Mouse (Mus musculus) spleen, postnatal 36 days (tissue): ENCODE results near the gene Pkn3.

Source experiments
- DNase-seq, 2 experiments: peaks; one replicate each; pipeline ENCODE4 v3.0.0; 2022; ENCODE audit warnings: low spot score in 2 of 2, mixed read lengths in 1 of 2

The Pkn3 gene

GRCm38 (mm10) chr2:30063235-30063634 is 14.2 kb upstream of the Pkn3 start:
- no peak for DNase-seq

GRCm38 (mm10) chr2:30063791-30064190 is 13.7 kb upstream of the Pkn3 start:
- DNase-seq = no peak

GRCm38 (mm10) chr2:30064298-30064697 is 13.2 kb upstream of the Pkn3 start:
- DNase-seq = no peak

- peak; percentile 96 to 98 for DNase-seq
These were observed 11.2 kb upstream of the Pkn3 start for GRCm38 (mm10) chr2:30066046-30066901.

GRCm38 (mm10) chr2:30067031-30067888 is 10.2 kb upstream of the Pkn3 start:
- DNase-seq = peak; percentile 49 to 58

GRCm38 (mm10) chr2:30067962-30068361 is 9.5 kb upstream of the Pkn3 start:
- DNase-seq = no peak

- DNase-seq = no peak
These were observed 4.6 kb upstream of the Pkn3 start for GRCm38 (mm10) chr2:30072875-30073274.

- no peak for DNase-seq
These were observed 4.2 kb upstream of the Pkn3 start for GRCm38 (mm10) chr2:30073285-30073684.

GRCm38 (mm10) chr2:30075625-30076024 is 1.9 kb upstream of the Pkn3 start:
- no peak for DNase-seq

GRCm38 (mm10) chr2:30076439-30076838 is 1.0 kb upstream of the Pkn3 start:
- no peak for DNase-seq

- DNase-seq = no peak
These were observed 525 bp upstream of the Pkn3 start for GRCm38 (mm10) chr2:30076959-30077358.

GRCm38 (mm10) chr2:30078349-30078712 is 847 bp downstream of the Pkn3 start:
- DNase-seq = no peak

GRCm38 (mm10) chr2:30078760-30079159 is 1.3 kb downstream of the Pkn3 start:
- no peak for DNase-seq

GRCm38 (mm10) chr2:30080181-30080800 is 2.8 kb downstream of the Pkn3 start:
- DNase-seq = no peak

GRCm38 (mm10) chr2:30084113-30084512 is 6.6 kb downstream of the Pkn3 start:
- peak; percentile 51 to 54 for DNase-seq

- no peak for DNase-seq
These were observed 7.1 kb downstream of the Pkn3 start for GRCm38 (mm10) chr2:30084632-30085031.

GRCm38 (mm10) chr2:30087310-30087709 is 9.8 kb downstream of the Pkn3 start:
- no peak for DNase-seq

GRCm38 (mm10) chr2:30091521-30091920 is 14.0 kb downstream of the Pkn3 start:
- no peak for DNase-seq

- no peak for DNase-seq
These were observed 14.9 kb downstream of the Pkn3 start for GRCm38 (mm10) chr2:30092280-30092918.

- peak; percentile 99 for DNase-seq
These were observed 16.2 kb downstream of the Pkn3 start, which contains the start of gene Zdhhc12 for GRCm38 (mm10) chr2:30093471-30094207. Zdhhc12 (minus strand) TSS chr2:30093648.

GRCm38 (mm10) chr2:30094208-30094588 is 16.7 kb downstream of the Pkn3 start:
- DNase-seq = peak in 1 of 2 experiments; percentile 29
